Mouse (Mus musculus) fibroblast of lung, adult 2 months (primary cell): ENCODE data around the gene Trp53tg5.

ENCODE experiments used
- DNase-seq: peaks from one replicate; pipeline ENCODE4 v3.0.0-alpha.2; 2011; ENCODE audit warnings: low read depth

Gene Trp53tg5

DNA sequence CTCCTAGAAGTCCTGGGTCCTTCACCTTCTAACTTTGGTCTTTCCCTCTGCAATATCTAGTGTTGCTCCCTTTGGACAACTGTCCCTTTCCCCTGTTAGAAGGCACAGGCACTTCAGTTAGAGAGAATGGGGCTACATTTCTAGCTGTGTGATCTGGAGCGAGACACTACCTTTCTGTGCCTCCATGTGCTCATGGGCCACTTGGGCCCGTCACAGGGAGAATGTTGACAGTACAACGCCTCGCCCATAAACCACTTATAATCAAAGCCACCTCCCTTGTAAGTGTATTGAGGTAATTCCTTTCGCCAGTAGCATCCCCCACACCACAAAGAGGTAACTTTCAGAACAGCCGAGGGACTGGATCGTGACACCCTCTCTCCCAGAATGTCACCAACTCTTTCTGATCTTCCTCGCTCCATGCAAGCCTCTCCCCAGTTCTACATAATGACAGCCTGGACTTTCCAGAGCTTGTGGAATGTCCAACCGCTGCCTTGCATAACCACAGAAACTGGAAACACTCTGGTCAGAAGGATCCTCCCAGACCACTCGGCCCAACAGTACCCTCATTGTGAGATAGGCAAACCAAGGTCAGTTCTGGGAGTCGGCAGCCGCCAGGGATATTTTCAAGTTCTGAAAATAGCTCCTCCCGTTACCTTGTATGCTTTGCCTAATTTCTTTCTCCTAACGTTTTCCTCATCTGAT lies 24.0 kb downstream of the Trp53tg5 start:
- no peak for DNase-seq

DNA sequence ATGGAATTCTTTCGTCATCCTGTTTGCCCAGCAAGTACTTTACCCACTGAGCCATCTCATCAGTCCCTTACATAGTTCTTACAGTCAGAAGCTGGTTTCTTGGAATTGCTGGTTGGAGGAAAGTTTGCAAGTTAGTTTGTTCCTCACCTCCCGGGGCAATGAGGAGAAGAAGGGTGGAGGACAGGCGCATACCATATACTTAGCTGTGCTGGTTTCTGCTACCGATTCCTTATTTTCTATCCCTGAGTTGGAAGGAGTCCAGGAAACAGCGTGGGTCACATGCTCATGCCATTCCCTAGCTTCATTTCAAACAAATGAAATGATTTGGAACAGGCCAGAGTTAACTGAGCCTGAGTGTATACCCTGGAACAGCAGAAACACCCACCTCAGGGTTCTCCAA lies 24.6 kb downstream of the Trp53tg5 start:
- no peak for DNase-seq

DNA sequence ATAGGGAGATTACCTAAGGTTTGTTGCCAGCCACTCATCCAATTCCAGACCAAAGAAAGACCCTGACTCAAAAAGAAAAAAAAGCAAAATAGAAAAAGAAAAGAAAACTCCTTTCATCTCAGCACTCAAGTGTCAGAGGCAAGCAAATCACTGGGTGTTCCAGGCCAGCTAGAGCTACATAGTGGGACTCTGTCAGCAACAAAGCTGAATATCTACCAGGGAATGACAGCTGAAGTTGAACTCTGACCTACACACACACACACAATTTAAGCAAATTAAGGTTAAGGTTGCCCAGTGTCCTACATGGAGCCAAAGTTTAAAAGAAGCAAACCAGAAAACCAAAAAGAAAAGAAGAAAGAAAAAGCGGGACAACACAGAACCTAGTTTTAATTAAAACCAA lies 25.4 kb downstream of the Trp53tg5 start:
- no peak for DNase-seq

DNA sequence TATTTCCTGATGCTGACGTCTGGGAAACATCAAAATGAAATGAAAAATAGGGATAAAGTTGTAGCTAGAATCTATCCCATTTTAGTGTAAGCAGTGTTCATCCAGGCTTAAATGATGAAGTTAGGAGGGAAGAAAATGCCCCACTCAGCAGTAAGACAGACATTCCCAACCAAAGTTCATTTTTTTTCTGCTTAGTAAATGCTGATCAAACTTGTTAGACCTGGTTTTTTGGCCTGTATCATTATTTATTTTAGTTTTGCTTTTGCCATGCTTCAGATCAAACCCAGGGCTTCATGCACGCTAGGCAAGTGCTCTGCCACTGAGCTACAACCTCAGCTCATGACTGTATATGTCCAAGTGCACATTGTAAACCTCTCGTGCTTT lies 27.4 kb downstream of the Trp53tg5 start:
- no peak for DNase-seq

DNA sequence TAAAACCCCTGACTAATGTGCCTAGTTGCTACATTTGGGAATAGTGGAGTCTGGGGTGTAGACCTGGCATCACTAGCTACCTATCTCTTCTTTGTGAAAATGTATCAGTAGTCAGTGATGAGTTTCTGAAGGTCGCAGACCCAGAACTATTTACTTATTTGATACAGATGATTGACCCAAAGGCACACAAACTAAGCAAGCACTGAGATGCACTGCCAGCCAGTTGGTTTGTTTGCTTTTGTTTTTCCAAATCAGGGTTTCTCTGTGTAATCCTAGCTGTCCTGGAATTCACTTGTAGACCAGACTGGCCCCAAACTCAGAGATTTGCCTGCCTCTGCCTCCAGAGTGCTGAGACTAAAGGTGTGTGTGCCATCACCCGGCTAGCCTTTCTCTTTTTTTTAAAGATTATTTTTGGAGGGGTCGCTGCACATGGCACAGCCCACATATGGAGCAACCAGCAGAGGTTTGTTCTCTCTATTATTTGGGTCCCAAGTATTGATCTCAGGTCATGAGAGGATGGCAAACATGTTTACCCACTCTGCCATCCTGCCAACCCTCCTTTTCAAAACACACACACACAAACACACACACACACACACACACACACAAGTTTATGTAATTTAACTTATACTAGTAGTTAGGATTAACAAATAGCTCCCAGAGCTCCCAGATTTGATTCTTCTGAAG lies 28.0 kb downstream of the Trp53tg5 start:
- no peak for DNase-seq

DNA sequence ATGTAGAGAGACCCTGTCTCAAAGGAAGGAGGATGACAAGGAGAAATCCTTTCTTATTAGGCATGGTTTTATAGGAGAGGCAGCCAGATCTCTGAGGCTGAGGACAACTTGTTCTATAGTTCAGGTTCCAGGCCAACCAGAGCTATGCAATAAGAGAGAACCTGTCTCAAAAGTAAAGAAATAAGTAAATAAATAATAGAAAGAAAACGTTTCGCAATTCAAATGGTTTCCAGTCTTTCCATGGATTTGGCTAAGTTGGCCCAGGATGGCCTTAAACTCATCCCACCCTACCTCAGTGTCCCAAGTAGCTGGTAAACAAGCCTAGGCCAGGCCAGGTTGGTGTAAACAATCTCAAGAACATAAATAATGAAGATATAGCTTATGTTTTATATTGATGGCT lies 28.8 kb downstream of the Trp53tg5 start:
- no peak for DNase-seq

DNA sequence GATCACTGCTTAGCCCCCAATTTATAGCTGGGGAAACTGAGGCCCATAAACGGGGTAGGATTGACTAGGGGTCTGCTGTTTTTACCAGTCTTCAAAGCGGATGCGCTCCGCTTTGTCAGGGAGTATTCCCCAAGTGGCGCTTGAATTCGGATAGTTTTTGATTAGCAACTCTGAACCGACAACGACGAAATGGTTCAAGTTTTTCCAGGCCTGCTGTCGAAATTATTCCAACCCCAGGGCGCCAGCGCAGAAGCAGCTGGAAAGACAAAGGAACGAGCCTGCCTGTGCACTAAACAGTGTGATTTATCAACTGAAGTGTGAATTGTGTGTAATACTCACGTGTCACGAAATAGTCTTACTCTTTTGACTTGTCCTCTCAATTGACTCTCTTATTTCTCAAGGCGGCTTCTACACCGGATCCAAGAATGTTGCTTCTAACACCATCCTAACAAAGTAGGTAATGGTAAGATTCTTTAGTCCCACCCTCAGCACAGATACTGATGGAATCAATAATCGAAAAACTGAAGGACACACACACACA lies 30.0 kb downstream of the Trp53tg5 start, which contains the start of gene Sdc4:
Sdc4 (minus strand) TSS at position 428 of the 541 bp plus-strand sequence.
- DNase-seq, result no peak

DNA sequence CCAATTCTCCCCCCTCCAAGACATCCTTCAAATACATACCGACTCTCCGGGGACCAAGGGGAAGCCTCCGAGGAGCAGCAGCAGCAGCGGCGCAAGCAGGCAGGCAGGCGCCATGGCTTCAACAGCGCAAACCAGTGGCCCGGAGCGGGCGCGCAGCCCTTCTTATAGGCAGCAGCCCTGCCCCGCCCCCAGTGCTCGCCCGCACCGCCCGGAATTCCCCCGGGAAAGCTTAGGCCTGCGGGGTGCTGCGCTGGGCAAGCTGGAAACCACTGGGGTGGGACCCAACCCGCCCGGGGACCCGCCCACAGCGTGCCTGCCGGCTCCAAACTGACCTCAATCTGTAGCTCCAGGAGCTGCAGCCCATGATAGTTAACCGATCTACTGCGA lies 30.5 kb downstream of the Trp53tg5 start:
- no peak for DNase-seq

DNA sequence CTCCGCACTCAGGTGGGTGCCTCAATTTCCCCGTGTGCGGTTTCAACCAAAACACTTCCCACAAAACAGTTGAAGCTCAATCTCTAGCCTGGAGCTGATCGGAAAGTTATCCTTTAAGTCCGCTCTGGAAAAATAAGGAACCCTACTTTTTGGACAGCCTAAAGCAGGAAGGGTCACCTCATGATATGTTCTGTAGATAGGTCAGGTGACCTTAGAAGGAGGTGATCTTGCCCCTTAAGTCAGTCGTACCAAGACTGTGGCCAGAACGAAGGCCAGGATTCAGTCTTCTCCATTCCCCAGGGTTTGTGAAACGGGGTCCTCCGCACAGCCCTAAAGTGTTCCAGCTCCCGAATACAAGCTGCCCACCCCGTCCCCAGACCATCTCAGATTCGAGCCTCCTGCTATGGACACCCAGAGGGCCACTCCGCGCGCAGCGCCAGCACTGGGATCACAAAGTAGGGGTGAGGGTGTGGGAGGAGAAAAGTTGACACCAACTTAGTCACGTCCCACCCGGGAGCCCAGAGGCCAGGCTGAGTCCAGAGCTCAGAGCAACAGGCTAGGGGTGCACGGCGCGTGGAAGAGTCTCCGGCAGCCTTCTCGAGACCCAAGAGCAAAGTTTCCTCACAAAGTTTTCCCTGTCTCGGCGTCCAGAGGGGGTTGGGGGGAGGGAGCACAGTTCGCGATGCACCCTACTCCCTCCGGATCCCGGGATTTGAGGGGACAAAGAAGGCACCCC lies 31.0 kb downstream of the Trp53tg5 start:
- DNase-seq, result no peak

DNA sequence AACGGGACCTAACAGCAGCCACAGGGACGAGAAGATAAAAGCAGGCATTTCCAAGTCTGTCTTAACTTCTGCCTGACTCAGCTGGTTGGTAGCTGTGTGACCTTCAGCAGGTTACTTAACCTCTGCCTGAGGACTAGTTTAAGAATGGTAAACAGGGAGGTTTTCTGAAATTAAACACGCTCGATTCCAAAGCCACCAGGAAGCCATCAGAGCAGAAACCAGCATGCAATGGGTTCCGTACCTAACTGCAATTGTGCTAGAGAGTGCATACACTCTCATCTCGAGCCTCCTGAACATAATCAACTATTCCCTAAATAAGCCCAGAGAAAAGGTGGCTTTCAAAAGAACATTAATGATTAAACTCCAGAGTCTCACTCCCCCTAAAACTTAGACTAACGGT lies 31.8 kb downstream of the Trp53tg5 start:
- no peak for DNase-seq

DNA sequence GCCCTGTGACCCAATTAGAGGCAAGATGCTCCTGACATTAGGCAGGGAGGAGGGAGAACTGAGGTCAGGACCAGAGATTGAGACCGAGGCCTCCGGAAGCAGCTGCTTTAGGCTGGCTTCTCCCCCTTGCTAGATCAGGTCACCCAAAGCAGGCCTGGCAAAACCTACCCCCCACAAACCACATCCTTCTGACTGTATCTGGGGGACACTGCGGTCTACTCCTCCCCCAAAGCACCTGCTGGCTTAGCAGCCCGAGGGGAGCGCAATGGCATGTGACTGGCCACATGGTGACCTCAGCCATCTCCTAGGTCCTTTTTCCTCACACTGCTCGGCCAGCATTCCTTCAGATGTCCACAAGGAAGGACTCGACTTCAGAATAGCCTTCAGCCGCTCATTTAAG lies 32.4 kb downstream of the Trp53tg5 start:
- no peak for DNase-seq

DNA sequence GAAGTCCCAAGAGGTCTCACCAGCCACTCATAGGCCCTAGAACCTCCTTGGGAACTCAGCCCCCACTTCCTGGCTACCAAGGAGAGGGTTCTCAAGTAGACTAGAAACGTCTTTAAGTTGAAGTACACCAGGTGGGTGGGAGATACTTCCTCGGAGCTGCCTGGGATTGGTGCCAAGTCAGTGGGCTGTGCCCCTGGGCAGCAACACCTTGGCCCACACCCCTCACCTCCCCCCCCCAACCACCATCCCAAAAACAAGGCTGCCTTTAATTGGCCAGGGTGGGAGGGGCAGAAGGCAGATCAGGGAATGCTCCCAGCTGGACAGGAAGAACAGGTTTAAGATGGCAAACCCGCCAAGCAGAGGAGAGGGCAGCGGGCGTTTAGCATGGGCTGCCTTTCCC lies 33.2 kb downstream of the Trp53tg5 start:
- no peak for DNase-seq

DNA sequence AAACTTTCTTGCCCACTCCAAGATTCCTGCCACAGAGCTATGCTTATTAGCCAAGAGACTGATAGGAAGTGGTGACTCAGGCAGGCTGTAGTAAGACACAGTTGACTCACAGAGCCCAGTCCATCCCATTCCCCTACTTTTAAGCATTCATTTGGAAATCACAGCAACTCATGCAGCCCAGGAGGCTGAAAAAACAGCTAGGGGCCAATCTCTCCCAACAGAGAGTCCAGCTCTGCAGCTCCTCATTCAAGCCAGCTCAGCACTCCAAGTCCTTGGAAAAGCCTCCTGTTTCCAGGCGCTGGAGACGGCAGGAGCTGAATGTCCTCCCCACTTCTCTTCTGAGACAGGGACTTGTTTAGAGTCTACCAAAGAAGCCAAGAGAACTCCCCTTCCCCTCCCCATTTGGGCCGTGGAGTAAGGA lies 34.5 kb downstream of the Trp53tg5 start:
- peak; percentile 78 for DNase-seq

DNA sequence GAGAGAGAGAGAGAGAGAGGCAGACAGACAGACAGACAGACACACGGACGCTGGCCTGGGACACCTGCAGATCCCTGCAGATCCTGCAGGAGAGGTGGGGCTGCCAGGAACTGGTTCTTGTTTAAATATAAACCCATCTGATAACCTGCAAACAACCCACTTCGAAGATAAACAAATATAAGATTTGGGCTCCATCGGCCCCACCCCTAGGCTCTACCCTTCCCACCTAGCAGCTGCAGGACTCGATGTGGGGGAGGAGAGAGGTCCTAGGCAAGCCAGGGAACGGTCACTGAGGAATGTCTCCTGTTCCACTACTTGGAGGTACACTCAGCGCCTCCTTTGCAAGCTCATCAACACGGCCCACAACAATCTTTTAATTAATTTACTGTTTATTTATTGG lies 35.3 kb downstream of the Trp53tg5 start:
- DNase-seq, result no peak

DNA sequence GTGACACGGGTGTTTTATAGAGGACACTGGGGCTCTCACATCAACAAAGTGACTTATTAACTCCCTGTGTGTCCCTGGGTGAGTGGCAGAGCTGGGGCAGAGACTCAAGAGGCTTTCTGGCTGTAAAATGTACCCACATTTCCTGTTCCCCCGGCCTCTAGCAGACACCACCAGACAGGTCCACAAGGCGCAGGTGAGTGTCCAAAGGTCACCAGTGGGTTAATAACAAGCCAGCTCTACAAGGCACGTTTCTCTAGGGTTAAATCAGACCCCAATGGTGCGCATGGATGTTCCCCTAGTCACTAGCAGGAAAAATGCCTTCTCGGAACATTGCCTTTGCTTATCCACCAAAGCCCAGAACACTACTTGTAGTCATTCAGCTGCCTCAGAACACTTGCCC lies 35.8 kb downstream of the Trp53tg5 start:
- DNase-seq, result no peak

DNA sequence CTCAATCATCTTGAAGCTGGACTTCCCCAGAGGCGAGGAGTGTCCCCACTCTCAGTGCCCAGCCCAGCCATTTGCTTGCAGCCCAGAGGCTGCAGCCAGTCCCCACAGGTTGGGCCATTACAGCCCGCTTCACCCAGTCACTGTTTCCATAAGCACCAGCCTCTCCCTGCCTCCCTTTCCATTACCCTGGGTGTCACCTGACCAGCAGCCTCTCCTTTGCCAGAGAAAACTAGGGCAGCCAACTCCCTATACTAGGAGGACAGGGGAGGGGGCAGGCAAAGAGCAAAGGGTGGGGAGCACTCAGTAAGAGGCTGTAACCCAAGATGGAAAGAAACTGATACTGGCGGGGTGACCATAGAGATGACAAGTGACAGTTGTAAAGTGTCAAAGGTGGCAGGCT lies 36.6 kb downstream of the Trp53tg5 start:
- no peak for DNase-seq

DNA sequence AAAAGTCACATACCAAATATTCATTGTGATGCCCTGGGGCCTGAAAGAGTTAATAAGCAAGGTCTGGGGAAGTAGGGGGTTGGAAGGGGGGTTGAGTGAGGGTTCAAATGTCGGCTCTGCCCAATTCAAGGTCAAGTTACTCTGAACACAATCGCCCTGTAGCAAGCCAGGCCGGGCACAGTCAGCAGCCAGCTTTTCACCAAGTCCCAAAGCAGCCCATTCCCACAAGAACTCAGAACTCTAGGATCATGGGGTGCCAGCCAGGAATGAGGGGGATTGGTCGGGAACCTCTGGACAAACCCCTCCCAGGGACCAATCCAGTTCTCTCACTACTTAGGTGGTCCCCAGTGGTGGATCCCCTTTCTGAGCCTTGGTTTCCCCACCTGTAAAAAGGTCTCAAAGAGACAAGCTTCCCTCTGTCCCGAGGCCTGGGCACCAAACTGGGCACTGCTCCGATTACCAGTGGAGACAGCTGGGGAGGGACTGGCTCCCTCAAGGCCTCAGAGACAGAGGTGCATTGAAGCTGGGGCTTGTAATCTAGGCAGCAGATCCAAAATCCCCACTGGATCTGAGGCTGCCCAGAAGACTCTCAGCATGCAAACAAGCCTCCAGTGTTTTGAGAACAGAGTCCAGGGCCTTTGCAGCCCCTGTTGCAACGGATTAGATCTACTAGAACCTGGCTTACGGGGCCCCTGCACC lies 37.2 kb downstream of the Trp53tg5 start:
- no peak for DNase-seq

DNA sequence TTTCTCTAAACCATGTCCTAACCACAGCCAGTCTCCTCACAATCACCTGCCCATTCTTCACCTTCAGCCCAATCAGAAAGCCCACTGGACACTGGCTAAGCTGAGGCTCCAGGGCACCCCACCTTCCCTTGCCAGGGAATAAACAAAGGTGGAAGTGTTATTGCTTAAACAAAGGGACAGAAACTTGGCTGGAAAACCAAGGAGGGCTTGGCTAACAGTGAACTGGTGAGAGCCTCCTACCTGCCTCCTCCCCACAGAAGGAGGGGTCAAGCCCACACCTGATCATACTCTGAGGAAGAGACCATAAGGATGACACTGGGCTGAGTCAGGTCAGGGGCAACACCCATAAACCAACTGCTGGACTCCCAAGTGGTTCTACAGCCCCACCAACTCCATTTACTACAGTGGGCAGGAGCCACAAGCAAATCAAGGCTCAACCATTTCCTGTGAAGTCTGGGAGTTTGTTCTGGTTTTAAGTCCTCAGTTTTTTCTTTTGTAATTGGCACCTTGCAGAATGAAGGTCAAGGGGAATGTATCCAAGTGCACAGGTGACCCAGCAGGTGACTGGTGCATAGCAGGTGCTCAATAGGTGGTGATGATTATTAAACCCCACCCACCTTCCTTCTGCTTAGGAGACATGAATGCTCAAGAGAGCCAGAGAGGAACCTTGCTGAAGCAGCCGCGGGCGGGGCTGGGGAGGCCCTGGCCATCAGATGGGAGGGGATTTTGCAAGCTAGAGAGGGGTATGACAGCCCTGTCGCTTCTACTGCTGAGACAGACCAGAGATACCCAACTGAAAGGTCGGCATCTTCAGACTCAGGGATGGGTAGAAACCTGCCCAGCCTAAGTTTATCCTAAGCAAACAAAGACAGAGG lies 38.1 kb downstream of the Trp53tg5 start:
- DNase-seq, result no peak

DNA sequence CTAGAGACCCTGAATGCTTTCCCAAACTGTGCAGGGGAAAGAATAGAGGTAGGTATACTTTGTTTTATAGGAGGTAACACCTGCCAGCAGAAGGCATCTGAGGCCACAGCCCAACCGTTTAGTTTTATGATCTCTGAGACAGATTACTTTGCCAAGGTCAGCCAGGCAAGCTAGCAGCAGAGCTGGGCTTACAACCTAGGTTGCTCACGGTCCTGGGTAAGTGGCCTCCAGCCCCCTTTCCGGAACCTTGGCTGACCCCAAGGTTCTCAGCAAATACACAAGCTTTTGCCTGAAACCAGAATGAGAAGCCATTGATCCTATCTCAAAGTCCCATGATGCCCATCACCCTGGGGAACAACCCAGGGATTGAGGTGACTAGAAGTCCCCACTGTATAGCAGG lies 38.8 kb downstream of the Trp53tg5 start:
- DNase-seq, result no peak

DNA sequence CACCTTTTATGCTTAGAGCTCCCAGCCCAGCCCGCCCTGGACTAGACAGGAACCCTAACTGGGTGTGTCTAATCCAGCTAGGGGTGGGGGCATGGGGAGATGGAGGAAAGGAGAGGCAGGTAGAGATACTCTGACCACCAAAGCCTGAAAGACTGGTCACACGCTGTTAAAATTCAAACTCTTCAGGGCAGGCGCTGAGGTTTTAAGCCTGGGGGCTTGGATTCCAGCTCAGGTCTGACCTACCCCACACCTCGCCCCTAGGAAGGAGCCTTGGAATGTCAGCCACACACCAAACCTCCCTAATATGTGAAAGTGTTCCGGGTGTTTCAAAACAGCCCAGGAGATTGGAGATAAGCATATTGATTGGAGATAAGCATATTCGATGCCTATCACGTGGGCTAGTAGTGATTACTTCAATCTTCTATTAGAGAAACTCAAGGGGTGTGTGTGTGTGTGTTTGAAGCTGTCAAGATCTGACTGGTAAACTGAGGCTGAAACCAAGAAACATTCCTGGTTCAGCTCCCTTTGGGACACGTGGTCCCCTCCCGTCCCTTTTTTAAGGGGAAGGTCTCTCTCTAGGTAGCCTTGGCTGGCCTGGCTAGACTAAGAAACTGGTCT lies 40.1 kb downstream of the Trp53tg5 start:
- DNase-seq, result no peak
